Mouse (Mus musculus) 3134 (cell line): ENCODE results near the gene 3830406C13Rik.

ENCODE experiments used
- DNase-seq: peaks from one replicate; pipeline ENCODE4 v3.0.0-alpha.2; 2011; ENCODE audit warnings: low spot score; ENCODE audit not compliant: insufficient read length; ENCODE audit errors: extremely low read depth

The 3830406C13Rik gene

DNA sequence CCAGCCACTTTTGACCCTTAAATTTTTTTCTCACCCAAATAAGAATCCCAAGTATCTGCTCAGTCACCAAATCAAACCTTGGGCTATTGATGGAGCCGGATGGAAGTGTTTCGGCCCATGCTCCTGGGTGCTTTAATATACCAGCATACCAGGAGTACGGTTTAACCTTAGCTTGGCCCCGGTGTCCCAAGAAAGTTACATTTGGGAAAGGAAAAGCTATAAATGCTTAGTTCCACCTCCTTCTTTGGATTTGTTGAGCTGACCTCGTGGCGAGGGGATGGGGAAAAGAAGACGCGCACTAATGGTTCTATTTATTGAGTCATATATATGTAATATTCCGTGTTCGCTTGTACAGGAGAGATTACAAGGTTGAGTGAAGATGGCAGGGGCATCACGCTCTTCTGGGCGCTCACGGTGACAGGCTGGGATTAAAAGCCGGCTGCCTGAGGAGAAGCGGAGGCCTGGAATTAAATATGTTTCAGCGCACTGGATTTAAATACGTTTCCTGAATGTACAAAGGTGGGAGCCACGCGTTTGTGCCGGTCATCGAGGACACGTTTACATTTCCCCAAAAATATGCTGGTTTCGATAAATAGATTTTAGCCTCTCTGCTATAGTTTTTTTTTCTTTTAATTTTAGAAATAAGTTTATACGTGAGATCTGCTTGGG is 58.0 kb downstream of the 3830406C13Rik start:
- no peak for DNase-seq

DNA sequence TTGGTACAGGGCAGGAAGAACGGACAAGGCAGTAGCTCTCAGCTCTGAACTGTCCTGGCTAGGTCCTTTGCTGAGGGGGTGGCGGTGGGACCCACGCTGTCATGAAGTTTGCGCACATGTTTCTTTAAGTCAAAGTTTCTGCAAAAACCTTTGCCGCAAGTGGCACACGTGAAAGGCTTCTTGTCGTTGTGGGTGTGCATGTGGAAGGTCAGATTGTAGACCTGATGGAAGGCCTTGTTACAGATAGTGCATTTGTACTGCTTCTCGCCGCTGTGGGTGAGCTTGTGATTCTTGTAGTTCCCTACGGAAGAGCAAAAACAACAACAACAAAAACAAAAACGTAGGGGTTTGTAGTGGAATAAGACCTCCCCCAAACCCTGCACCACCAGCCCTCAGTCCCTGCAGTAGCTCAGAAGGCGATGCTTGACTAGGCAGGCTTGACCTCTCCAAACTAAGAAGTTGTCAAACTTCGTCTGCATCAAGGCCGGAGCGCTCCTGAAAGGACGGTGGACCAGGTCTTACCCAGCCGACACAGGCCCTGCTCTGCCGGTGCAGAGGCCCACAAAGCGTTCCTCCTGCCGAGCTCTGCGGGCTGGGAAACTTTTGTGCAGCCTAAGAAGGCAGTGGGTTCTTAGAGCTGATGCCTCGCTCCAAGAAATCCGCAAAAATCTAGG is 58.6 kb downstream of the 3830406C13Rik start:
- DNase-seq: no peak

DNA sequence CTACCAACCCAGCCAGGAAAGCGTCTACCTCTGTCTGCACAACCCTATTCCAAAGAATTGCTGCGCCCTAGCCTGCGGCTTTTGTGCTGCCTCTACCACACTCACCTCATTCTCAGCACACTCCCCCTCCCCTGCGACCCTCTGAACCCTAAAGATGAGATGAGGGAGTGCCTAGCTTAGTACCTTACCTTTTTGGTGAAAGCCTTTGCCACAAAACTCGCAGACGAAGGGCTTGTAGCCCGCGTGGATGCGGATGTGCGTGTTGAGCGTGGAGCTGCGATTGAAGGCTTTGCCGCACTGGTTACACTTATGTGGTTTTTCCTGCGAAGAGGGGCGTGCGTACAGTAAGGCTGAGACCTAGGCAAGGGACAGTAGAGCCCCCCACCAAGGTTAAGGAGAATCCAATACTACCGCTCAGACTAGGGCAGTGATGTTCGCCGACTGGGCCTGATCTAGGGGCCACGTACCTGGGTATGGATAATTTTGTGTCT is 59.5 kb downstream of the 3830406C13Rik start:
- DNase-seq: no peak

DNA sequence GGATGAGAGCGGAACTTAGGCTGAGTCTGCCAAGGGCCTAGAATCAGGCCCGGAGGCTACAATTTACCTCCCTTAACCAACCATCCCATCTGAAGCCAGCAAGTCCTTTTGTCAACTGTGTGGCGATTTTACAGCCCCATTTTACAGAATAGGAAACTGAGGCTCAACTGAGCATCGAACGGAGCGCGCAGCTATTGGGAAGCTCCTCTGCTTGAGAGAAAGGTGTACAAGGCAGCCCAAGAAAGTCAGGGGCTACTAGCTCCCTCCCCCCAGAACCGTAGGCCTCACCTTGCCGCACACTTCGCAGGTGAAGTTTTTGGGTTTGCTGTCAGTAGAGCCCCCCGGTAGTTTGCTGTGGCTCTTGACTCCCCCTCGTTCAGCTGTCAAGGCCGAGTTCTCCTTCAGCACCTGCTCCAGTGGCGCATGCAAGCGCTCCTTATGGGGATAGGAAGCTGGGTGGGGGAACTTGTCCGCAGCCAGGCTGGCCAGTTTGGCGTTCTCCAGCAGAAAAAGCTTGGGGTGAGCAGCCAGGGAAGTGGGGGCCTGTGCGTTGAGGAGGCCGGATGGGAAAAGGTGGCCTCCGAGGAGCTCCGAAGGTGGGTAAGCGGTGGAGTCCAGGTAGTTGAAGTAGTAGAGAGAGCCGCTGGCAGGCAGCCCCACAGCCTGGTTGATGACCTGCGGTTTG is 60.2 kb downstream of the 3830406C13Rik start:
- no peak for DNase-seq

DNA sequence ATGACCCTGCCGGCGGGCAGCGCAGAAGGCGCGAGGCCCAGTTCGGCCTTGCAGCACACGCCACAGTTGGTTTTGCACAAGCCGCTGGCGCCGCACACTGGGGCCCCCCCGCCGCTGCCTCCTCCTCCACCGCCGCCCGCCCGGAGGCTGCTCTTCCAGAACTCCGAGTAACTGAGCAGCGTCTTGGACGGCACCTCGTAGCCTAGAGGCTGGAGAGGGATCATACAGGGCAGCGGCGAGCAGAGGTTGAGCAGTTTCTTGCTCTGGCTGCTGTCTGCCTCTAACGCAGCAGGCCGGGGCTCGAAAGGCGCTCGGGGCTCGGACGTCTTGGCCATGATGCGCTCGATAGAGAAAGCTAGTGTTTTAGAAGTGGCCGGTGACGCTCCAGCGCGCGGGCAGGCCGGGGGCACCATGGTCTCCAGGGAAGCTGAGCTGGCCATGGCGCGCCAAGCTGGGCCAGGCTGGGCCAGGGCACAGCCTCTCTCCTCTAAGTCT is 60.8 kb downstream of the 3830406C13Rik start:
- no peak for DNase-seq

DNA sequence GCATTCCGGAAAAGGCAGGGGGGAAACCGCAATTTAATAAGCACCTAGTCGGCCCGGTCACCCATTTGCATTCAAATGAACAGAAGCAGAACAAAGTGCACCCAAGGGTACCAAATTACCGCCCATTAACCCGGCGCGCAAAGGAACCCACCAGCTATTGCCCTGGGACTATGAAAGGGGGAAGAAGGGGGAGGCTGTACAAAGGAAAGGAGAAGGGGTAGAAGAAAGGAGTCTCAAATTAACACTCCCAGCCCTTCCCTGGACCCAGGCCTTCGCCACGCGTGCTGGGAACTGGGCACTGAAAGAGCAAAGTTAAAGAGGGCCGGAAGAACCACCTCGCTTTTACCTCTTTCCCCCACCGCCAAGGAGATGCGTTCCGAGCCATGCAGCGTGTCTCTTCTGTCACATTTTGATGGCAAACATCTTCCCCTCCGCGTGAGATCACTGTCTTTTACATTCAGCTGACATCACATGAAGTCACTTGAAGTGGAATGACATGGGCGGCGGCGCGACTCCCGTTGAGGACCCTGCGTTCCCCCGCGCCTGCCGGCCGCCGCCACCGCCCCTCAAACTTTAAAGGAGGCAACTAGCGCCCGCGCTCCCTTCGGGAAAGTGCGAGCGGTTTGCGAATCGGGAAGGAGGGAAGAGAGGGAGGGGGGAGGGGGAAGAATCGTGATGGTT is 61.4 kb downstream of the 3830406C13Rik start:
- no peak for DNase-seq

DNA sequence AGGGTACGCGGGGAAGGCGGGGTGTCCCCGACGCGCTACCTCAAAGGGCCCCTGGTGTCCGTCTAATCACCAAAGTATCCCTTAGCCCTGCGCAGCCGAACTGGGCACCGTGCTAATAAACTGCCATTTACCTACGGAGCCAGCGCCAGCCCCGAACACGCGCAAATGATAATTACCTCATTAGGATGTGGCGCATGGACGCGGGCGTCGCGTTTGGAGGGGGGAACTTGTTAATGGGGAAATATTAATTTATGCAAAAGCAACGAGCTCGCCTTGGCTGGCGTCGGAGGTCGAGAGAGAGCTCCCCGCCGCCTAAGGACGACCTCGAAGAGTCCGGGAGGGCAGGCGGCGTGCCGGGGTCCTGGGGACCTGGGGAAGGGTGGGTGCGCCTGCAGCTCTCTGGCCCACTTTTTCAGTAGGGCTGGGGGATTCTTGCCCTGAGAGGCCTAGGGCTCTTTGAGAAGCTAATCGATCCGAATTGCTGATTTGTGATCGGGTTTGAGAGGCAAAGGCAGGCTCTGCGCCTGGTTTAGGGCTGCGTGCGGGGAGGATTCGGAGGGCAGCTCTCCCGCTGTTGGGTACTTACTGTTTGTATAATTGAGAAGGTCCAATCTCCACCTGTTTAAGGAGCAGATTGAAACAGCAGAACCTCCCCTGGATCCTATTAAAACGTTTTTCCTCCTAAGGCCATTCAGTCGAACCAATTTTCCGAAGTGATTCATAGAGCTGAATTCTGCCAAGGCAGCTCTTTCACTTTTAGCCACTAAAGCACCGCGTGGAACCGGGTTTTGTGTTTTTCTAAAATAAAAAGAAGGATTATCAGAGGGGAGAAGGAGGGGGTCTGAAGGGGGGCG is 62.3 kb downstream of the 3830406C13Rik start:
- DNase-seq: no peak

DNA sequence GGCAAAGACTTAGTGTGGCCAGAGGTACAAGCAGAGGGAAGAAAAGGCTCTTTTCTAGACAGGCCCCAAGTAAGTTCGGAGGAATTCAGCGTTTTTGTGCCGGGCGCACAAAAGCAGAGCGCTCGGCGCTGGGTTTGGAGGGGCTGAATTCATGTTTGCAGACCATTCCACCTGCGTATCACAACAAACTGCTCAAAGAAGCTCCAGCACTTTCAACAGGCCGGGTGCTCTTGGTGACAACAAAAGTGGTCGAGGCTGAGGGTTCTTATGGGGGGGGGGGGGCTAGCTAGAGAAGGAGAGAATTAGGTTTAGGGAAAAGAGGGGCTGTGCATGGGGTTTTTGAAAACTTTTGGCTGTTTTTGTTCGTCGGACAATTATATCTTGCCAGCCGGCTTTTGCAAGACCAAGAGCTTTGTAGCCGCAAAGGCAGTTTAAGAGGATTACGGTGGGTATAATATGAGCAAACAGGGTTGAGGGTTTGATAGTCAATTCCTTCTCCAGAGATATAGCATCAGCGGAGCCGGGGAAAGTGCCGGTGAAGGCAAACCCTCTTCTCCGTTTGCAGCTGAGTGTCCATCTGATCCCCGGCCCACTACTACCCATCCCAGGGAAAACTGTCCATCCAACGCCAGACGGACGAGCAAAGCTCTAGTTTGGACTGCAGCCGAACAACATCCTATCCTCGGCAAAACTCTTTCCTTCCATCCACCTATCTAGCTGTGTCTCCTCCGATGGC is 63.1 kb downstream of the 3830406C13Rik start:
- no peak for DNase-seq

DNA sequence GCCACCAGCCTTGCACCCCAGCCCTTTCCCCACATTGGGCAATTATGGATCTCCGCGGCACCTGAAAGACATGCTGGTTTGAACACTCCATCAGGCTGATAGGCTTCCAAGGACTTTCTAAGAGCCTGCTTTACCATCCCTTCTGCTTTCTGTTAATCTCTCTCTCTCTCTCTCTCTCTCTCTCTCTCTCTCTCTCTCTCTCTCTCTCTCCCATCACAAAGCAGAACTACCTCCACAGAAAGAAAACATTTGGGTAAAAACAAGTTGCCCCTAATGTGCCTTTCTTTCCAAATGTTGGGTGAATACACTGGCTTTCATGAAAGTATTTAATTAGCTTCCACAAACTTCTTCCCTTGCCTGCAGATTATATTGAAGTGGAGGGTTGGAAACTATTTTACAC is 64.1 kb downstream of the 3830406C13Rik start, which contains the start of gene Fezf2:
Fezf2 (minus strand) TSS at position 101 of the 400 bp plus-strand sequence.
- DNase-seq: no peak

DNA sequence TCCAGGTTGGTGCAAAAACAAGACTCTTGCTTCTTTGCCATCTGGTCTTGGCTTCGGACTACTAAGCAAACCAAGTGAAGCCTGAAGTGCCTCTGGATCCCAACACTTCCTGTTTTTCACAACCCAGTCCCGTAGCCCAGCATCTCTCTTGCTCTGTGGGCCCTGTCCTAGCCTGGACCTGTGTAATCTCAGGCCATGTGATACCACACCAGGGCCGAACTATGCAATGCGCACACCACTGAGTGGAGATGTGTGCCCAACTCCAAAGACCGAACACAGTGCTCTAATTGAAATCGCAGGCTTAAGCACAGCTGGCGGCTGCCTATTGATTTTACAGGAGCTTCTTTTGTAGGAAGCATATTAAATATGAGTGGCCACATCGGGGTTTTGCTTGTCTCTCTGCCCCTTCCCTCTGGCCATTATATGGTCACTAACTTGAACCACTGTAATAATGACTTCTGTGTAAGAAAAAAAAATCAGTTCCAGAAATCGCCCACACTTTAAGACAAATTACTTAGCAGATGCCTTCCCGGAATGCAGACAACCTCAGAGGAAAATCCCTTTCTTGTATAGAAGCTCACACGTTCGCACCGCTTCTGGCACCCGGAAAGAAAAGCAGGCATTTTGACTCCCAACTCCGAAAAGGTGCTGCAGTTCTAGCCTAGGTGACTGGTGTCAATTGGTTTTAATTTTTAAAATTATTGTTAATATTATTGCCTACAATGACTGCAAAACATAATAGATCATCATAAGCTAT is 65.5 kb downstream of the 3830406C13Rik start:
- DNase-seq: no peak

DNA sequence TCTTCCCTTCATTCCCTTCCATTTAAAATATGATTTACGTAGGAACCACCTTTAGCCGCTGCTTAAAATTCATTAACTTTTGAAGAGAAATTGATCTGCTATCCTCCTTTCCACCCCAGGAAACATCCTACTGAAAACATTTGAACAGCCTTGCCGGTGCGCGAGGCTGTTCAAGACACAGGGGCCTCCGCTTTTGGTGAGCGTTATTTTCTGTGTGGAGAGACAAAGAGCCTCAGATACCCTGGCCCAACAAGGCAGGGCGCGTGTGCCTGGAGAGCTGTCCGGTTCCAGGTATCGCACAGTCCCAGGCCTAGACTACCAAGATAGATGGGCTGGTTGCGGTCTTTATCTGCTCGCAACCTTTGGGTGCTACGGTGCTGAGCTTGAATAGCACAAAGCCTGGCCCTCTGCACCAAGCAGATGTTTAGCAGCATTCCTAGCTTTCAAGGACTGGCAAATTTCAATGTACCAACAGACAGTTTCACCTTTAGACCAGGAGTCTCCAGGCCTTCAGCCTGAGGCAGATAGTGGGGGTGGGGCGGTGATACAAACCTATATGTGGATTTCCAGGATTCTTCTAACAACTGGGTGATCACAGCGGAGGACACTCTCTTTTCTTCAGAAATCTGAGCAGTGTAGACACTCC is 66.4 kb downstream of the 3830406C13Rik start:
- DNase-seq: no peak
